Mouse (Mus musculus) kidney, adult 2 months (tissue): ENCODE results near the gene Chpt1.

Source experiments
- CTCF ChIP-seq: fragments of 200-500 bp; conservative IDR thresholded peaks from 2 replicates; pipeline ENCODE4 v1.5.1; 2011; ENCODE audit warnings: low read depth, mild to moderate bottlenecking, control low read depth, low read length, moderate library complexity, mixed read lengths; ENCODE audit not compliant: insufficient read depth, insufficient read length
- POLR2A ChIP-seq: fragments of 200-500 bp; IDR thresholded peaks from one replicate; pipeline ENCODE4 v1.6.1; 2011; ENCODE audit warnings: low read depth, low read length, control low read depth

DNA sequence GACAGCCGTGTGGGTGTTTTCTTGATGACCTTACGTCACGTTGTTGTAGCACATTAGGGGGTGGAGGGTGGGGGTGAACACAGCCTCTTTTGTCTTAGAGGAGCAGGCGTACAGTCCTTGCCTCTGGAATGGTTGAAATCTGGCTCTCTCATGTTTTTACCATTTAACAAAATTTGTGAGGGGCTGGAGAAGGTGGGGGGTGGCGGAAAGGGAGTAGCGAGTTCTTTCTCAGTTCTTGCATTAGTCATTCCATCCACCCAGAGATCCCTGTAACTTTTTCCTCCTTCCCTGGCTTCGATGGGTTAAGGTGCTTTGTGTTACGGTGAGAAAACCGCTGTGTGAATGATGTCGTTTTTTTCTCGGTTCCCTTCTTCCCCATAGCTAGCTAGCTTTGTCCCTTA lies 83.7 kb downstream of the Chpt1 start:
- TF ChIP-seq CTCF (no peak), POLR2A (no peak)
